Mouse (Mus musculus): Measurements from ENCODE around the gene Atp8a1.

- TF ChIP-seq EP300 (IDR thresholded peaks at IDR 0.05) (no peak), CTCF (IDR thresholded peaks at IDR 0.05) (no peak)
Measured at GRCm38 (mm10) chr5:67794129-67794800, 53.0 kb downstream of the Atp8a1 start.

All from lung, postnatal 0 days (tissue).